Mouse (Mus musculus) bone marrow macrophage, adult 2 months (primary cell): ENCODE measurements around the gene Ephx4.

Experiments used
- CTCF ChIP-seq: IDR thresholded peaks from 2 replicates; pipeline ENCODE4 v1.5.1; 2012; ENCODE audit warnings: low read depth, mild to moderate bottlenecking, low read length, moderate library complexity
- POLR2A ChIP-seq: IDR thresholded peaks from 2 replicates; pipeline ENCODE4 v1.6.1; 2012; ENCODE audit warnings: mild to moderate bottlenecking, low read depth, low read length, borderline replicate concordance

GRCm38 (mm10) chr5:107360054-107360730 is 42.3 kb upstream of the Ephx4 start:
- no peak for TF ChIP-seq CTCF
- no peak for TF ChIP-seq POLR2A
